Mouse (Mus musculus) E14TG2a.4 (cell line): ENCODE data around the gene Rnaseh2a.

ENCODE experiments used
- CTCF ChIP-seq: conservative IDR thresholded peaks from 2 replicates; pipeline ENCODE4 v1.5.1; 2014; ENCODE audit warnings: low read length
- NANOG ChIP-seq: IDR thresholded peaks from 2 replicates; pipeline ENCODE4 v1.6.1; 2014; ENCODE audit warnings: borderline replicate concordance, low read length, mixed read lengths
- POU5F1 ChIP-seq: IDR thresholded peaks from 2 replicates; pipeline ENCODE4 v1.6.1; 2014; ENCODE audit warnings: low read length, borderline replicate concordance

DNA sequence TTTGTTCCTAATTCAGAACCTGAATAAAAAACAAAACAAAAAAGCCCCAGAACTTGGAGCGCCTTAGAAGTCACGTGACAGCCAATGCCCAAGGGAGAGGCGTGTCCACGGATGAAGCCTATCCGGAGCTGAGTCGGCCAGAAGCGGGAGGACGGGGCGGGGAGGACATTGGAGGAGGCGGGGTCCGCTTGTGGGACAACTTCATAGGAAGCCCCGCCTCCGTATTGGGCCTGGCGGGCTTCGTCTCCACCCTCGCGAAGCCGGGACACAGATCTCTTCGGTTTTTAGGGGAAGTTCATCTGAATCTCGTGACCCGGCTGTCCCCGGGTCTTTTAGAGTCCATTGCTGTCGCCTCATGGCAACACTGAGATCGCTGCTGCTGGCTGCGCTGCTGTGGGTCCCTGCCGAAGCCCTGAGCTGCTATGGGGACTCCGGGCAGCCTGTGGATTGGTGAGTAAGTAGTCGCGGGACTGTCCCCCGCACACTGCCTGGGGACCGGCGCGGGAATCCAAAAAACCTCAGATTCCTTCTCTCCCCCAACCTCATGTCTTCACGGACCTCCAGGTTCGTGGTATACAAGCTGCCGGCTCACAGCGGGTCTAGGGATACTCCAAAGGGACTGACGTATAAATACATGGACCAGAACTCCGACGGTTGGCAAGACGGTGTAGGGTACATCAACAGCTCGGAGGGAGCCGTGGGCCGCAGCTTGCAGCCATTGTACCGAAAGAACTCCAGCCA lies 61.0 kb downstream of the Rnaseh2a start, which contains the start of gene Dnase2a:
- no peak for TF ChIP-seq CTCF
- no peak for TF ChIP-seq NANOG
- no peak for TF ChIP-seq POU5F1
